Mouse (Mus musculus): ENCODE results near the gene Taok2.

GRCm38 (mm10) chr7:126867534-126867933 lies 17.0 kb downstream of the Taok2 start:
- TF ChIP-seq CTCF (IDR thresholded peaks at IDR 0.05) (no peak), POLR2A (IDR thresholded peaks at IDR 0.05; ENCODE audit: insufficient read depth, low read depth, low read length) (no peak)
